Mouse (Mus musculus) myocyte (in vitro differentiated cells): ENCODE results near the gene Olfr449.

ENCODE experiments used
- CEBPB ChIP-seq: IDR thresholded peaks from 2 replicates; pipeline ENCODE4 v1.6.1; 2011; ENCODE audit warnings: mild to moderate bottlenecking, moderate library complexity; ENCODE audit not compliant: poor library complexity, insufficient read depth, severe bottlenecking
- E2F4 ChIP-seq: IDR thresholded peaks from one replicate; pipeline ENCODE4 v1.6.1; 2011; ENCODE audit warnings: mild to moderate bottlenecking, control low read depth, moderate library complexity; ENCODE audit not compliant: insufficient read depth
- MAX ChIP-seq: IDR thresholded peaks from one replicate; pipeline ENCODE4 v1.6.1; 2011; ENCODE audit warnings: low read depth, mild to moderate bottlenecking, control low read depth
- MYOD1 ChIP-seq, 3 experiments: IDR thresholded peaks; one replicate each; pipeline ENCODE4 v1.6.1; 2011; ENCODE audit warnings: control low read depth in 2 of 3, low read depth in 2 of 3, mild to moderate bottlenecking in 2 of 3, moderate library complexity in 1 of 3; ENCODE audit not compliant: insufficient read length in 2 of 3, control insufficient read depth in 1 of 3
- MYOG ChIP-seq, 3 experiments: IDR thresholded peaks; one replicate each; pipeline ENCODE4 v1.6.1; 2011; ENCODE audit warnings: control low read depth in 2 of 3, low read depth in 2 of 3, mild to moderate bottlenecking in 2 of 3; ENCODE audit not compliant: insufficient read length in 2 of 3, control insufficient read depth in 1 of 3, insufficient read depth in 1 of 3
- POLR2A ChIP-seq: IDR thresholded peaks from one replicate; pipeline ENCODE4 v1.6.1; 2011; ENCODE audit warnings: low read depth, mild to moderate bottlenecking, control low read depth, moderate library complexity; ENCODE audit not compliant: insufficient read length
- POLR2AphosphoS2 ChIP-seq: IDR thresholded peaks from one replicate; pipeline ENCODE4 v1.6.1; 2011; ENCODE audit warnings: low read depth, control low read depth; ENCODE audit not compliant: insufficient read length
- REST ChIP-seq: IDR thresholded peaks from one replicate; pipeline ENCODE4 v1.6.1; 2011; ENCODE audit warnings: mild to moderate bottlenecking, control low read depth, moderate library complexity; ENCODE audit not compliant: insufficient read depth, insufficient read length
- SRF ChIP-seq: IDR thresholded peaks from one replicate; pipeline ENCODE4 v1.6.1; 2011; ENCODE audit warnings: low read depth; ENCODE audit not compliant: control insufficient read depth, insufficient read length
- TCF12 ChIP-seq: IDR thresholded peaks from one replicate; pipeline ENCODE4 v1.6.1; 2011; ENCODE audit warnings: mild to moderate bottlenecking, control low read depth; ENCODE audit not compliant: poor library complexity, insufficient read depth, severe bottlenecking
- TCF3 ChIP-seq: IDR thresholded peaks from one replicate; pipeline ENCODE4 v1.6.1; 2011; ENCODE audit warnings: low read depth, control low read depth; ENCODE audit not compliant: insufficient read length
- USF1 ChIP-seq: IDR thresholded peaks from one replicate; pipeline ENCODE4 v1.6.1; 2011; ENCODE audit warnings: low read depth, mild to moderate bottlenecking, control low read depth, moderate library complexity

DNA sequence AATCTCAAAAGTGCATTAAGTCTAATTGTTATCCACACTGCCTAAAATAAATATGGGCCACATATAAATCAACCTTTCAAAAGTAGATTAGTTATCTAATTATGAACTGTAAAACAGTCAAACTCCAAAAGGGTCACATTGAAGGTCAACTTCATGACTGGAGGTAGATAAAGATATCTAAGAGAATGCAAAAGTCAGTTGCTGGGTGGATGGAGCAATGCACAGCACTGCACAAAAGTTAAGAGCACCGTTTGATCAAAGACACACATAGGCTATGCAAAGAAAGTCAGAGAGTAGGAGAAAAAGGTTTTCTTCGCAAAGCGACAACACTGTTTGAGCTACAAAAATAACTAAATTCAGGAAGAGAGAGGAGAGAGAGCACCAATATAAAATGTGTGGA is 39.2 kb upstream of the Olfr449 start:
- no peak for TF ChIP-seq POLR2A
- TF ChIP-seq POLR2AphosphoS2: no peak
- TF ChIP-seq MYOG (IDR thresholded peaks at IDR 0.05; ENCODE audit: control insufficient read depth in 1 of 3, insufficient read depth in 1 of 3, insufficient read length in 2 of 3, low read depth in 2 of 3): no peak
- TF ChIP-seq MAX: no peak
- no peak for TF ChIP-seq CEBPB
- TF ChIP-seq SRF: no peak
- no peak for TF ChIP-seq TCF3
- no peak for TF ChIP-seq TCF12
- TF ChIP-seq MYOD1 (IDR thresholded peaks at IDR 0.05; ENCODE audit: control insufficient read depth in 1 of 3, insufficient read length in 2 of 3, low read depth in 2 of 3): no peak
- no peak for TF ChIP-seq REST
- TF ChIP-seq E2F4: no peak
- TF ChIP-seq USF1: no peak
